Mouse (Mus musculus): ENCODE measurements at regions not wholly inside any gene's neighbourhood (a gene's known extent, or its start where the extent isn't known, plus 50 kb on each side); places are given as distances from the start of the nearest gene placed in this dataset.

DNA sequence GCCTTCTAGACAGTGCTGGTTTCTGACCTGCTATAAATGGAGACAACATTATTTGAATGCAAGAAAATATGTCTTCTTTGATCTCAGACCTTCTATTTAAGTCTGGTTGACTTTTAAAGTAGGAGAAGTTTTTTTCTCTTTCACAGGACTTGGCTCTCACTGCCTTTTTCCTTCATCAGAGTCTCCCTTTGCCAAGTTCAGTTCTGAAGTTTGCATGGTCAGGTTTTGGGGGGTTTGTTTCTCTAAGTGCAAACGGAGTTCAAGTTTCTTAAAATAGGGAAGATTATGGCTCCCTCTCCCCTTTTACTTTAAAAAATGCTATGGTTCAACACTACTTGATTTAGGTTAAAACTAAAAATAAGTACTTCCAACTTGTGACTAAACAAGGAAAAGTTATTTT, 106.2 kb upstream of the Adamts5 start:
- no peak for DNase-seq (ENCODE audit: low spot score)

DNA sequence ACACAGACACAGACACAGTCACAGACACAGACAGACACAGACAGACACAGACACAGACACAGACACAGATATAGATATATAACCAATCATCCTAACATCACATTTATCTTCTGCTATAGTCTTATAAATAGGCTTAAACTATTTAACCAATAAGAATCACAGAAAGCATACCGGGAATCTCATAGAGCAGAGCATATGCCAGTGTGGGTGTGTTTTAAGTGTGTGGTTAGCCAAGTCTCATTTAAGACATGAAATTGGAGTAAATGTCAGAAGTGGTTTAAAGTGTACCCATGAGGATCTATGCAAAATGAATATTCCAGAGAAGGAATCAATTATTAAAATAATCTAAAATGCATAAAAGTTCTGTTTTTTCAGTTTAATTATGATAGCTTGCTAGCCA, 99.2 kb upstream of the Adamts5 start:
- no peak for DNase-seq (ENCODE audit: low spot score)

DNA sequence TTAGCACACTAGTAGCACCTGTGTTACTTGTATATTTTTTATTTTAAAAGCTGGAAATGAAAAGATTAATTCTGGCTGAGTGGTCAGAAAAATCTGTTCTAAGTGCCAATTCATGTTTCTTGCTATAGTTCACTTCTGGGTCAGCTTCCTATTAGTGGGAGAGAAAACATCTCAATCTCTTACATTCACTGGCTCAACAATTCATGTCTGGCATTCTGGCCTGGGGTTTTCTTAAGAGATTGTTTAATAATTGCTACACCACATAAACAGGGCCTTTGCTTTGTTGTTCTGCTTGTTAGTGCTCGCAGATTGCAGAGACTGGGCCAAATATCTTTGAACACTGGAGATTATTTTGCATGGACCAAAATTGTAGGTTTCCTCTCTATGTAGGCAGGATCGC, 84.2 kb upstream of the Adamts5 start:
- DNase-seq (ENCODE audit: low spot score) = no peak

DNA sequence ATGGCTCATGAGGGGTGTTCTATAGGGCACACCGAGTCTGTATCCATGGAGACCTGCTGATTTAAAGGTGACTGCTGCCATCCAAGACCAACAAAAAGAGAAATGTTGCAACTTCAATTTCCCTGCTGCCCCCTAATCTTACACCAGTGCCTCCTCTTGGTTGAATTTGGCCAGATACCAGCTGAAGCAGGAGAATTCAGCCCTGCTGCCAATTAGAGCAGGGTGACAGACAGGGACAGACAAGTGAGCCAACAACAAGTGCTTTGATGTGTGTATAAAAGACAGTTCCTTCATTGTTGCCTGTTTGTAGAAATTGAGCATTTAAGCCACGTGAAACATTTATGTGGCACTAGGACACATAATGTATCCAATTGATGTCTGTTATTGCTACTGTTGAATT, 75.5 kb upstream of the Adamts5 start:
- DNase-seq (ENCODE audit: low spot score) = no peak

DNA sequence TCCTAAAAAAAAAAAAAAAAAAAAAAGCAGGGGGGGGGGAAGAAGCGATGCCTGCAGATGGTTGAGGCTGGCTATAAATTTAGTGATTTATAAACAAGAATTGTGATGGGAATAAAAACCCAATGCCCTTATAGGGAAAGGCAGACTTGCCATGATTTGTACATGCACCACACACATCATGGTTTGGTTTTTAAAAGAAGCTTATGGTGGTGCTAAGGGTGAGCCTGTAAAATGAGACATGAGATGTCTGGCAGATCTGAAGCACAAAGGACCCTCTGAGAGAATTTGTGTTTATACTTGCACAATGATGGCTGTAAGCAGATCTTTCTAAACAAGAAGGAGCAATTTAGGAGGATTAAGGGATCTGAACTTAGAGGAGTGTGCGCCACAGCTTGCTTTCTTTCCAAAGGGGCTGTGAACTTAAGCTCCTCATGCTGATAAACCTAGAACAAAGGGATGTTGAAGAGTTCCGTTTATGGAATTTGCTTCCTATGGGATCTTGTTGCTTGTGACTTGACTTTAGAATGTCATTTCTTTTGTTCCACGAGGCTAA, 65.3 kb upstream of the Adamts5 start:
- DNase-seq (ENCODE audit: low spot score) = no peak

DNA sequence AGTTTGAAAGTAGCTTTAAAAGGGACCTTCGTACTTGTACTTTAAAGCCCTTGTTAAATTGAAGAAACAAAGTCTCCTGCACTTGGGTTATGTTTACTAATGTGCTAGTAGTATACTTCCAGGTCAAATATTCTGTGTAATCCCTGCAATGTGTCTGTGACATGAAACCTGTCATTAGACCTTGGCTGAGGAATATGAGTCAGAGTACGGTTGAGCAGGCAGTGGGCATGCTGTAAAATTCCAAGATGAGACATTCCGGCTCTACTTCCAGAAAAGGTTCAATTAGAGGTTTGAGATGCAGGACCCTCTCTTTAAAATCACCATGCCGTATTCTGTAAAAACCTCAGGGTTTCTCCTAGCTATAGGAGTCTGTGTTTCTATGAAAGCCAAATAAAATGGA, 64.6 kb upstream of the Adamts5 start:
- DNase-seq (ENCODE audit: low spot score) = no peak

DNA sequence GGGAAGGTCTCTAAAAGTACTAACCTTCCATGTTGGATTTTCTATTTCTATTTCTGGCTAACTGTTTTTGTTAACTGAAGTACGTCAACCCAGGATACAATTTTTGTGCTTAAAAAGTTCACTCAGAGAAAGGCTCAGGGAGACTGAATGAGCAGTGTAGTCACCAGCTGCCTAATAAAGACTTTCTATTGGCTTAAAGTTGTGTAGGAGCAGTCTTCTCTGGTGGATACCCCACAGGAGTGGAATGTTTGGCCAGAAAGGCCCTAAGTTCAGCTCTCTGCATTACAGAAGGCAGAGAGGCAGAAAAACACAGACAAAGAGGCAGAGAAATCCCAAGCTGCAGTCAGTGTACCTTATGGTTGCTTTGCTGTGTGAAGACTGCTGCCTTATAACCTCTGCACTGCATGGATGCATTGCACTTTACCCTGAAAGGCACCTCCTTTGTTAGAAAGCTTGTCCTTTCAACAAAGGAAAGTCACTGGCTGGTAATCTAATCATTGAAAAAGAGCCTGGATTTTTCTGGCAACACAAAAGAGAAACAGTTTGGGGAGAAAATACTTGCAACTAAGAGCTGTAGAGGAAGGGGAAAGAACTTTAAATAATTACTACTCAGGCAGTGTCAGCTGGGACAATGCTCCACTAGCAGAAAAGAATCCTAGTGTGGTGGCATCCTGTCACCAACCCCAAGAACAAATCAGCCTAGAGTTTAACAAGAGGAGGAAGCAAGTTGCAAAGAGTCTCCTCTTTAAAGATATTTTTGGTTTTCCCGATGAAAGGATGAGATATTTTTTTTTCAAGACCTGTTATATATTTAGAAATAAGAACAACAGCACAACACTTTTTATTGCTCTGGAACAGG, 63.0 kb upstream of the Adamts5 start:
- DNase-seq (ENCODE audit: low spot score) = no peak

DNA sequence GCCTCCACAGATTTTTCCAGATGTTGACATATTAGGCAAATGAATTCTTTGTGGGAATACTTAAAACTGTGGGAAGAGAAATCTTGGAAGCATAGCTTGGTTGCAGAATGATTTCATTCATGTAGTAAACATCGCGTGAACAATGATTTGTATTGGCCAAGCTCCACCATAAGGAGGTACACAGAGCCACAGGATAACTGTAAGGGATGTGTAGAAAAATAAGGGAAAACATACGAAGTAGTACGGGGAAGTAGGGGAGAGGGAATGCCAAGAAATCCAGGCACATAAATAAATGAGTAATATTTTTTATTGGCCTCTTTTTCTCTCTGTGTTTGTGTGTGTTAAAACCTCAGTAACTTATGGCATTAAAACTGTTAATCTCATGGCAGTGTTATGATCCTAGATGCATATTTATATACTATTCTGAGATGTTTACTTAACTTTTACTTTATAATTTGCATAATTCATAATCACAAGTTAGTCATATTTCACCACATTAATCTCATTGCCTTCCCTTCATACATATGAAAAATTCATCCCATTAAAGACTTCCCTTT, 54.5 kb upstream of the Adamts5 start:
- no peak for DNase-seq (ENCODE audit: low spot score)

DNA sequence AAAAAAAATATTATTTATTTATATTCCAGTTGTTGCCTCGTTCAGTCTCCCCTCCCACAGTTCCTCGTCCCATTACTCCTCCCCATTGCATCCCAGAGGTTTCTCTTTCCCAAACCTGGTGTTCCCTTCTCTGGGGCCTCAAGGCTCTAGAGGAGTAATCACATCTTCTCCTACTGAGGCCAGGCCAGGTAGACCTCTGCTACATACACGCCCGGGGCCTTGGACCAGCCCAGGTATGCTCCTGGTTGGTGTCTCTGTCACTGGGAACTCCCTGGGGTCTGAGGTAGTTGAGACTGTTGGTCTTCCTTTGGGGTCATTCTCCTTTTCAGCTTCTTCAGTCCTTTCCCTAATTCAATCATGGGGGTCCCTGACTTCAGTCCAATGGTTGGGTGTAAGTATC, 50.0 kb upstream of the Adamts5 start:
- no peak for DNase-seq (ENCODE audit: low spot score)

Measured in urinary bladder, adult 2 months (tissue).